Mouse (Mus musculus): Measurements from ENCODE around the gene Dhdds. TPM values are rescaled to one million over a fixed set of nuclear protein-coding genes. Genes with fewer than 3 reads are reported as not detected.

Dhdds gene
- total RNA-seq, 1 experiment, result 20.9 TPM

- Histone ChIP-seq H3K9me3 (ENCODE audit: control insufficient read depth, insufficient read depth, low read depth, low read length) (no peaks in the 10 kb centered on the region), H3K9ac (ENCODE audit: insufficient read depth, low read depth, low read length, poor library complexity, severe bottlenecking) (no peak overlapping the region), H3K27ac (ENCODE audit: insufficient read depth, low read depth, low read length, poor library complexity, severe bottlenecking) (no peak overlapping the region), H3K4me1 (ENCODE audit: control insufficient read depth in 2 of 2, insufficient read depth in 2 of 2, low read length in 2 of 2, poor library complexity in 1 of 2) (0 out of 4 replicates have a peak, but pooled peaks cover 0 to 2% of the 10 kb centered on the region in 2 experiments), H3K36me3 (ENCODE audit: control insufficient read depth, insufficient read depth, low read length, poor library complexity, severe bottlenecking) (no peaks in the 10 kb centered on the region), H3K4me3 (ENCODE audit: insufficient read depth in 1 of 2, low read depth in 1 of 2, low read length in 2 of 2, poor library complexity in 1 of 2, severe bottlenecking in 1 of 2) (no peak overlapping the region)
- TF ChIP-seq HCFC1 (IDR thresholded peaks at IDR 0.05; ENCODE audit: borderline replicate concordance, insufficient read depth, low read length), result no peak
- TF ChIP-seq ZNF384 (IDR thresholded peaks at IDR 0.05; ENCODE audit: low read depth, low read length), result no peak
- no peak for TF ChIP-seq ZC3H11A (IDR thresholded peaks at IDR 0.05; ENCODE audit: borderline replicate concordance, low read depth, low read length)
- TF ChIP-seq CHD2 (IDR thresholded peaks at IDR 0.05; ENCODE audit: low read depth, low read length), result no peak
- no peak for TF ChIP-seq MAFK (IDR thresholded peaks at IDR 0.05; ENCODE audit: insufficient read depth, low read depth, low read length)
- in situ Hi-C loops (cut with MboI; ENCODE audit: low sequenced_read_pairs in 2 of 2, unreplicated experiment in 2 of 2), result no loop called here
- DNase-seq (ENCODE audit: low read depth, low spot score), result no peak
These were observed 68.9 kb downstream of the Dhdds start for GRCm38 (mm10) chr4:133931785-133932184.

GRCm38 (mm10) chr4:133931349-133931748 is 69.4 kb downstream of the Dhdds start:
- Histone ChIP-seq H3K4me1 (ENCODE audit: control insufficient read depth in 2 of 2, insufficient read depth in 2 of 2, low read length in 2 of 2, poor library complexity in 1 of 2) (0 out of 4 replicates have a peak, but pooled peaks cover 0 to 2% of the 10 kb centered on the region in 2 experiments), H3K36me3 (ENCODE audit: control insufficient read depth, insufficient read depth, low read length, poor library complexity, severe bottlenecking) (no peaks in the 10 kb centered on the region), H3K9me3 (ENCODE audit: control insufficient read depth, insufficient read depth, low read depth, low read length) (no peaks in the 10 kb centered on the region), H3K9ac (ENCODE audit: insufficient read depth, low read depth, low read length, poor library complexity, severe bottlenecking) (no peak overlapping the region), H3K27ac (ENCODE audit: insufficient read depth, low read depth, low read length, poor library complexity, severe bottlenecking) (no peak overlapping the region), H3K4me3 (ENCODE audit: insufficient read depth in 1 of 2, low read depth in 1 of 2, low read length in 2 of 2, poor library complexity in 1 of 2, severe bottlenecking in 1 of 2) (no peak overlapping the region)
- peak; percentile 99 for TF ChIP-seq ZNF384 (IDR thresholded peaks at IDR 0.05; ENCODE audit: low read depth, low read length)
- no peak for TF ChIP-seq MAFK (IDR thresholded peaks at IDR 0.05; ENCODE audit: insufficient read depth, low read depth, low read length)
- in situ Hi-C loops (cut with MboI; ENCODE audit: low sequenced_read_pairs in 2 of 2, unreplicated experiment in 2 of 2), result no loop called here
- no peak for DNase-seq (ENCODE audit: low read depth, low spot score)

GRCm38 (mm10) chr4:133929278-133929670 is 71.4 kb downstream of the Dhdds start:
- Histone ChIP-seq H3K4me1 (ENCODE audit: control insufficient read depth in 2 of 2, insufficient read depth in 2 of 2, low read length in 2 of 2, poor library complexity in 1 of 2) (0 out of 4 replicates have a peak, but pooled peaks cover 0 to 2% of the 10 kb centered on the region in 2 experiments), H3K4me3 (ENCODE audit: insufficient read depth in 1 of 2, low read depth in 1 of 2, low read length in 2 of 2, poor library complexity in 1 of 2, severe bottlenecking in 1 of 2) (peak overlapping the region; percentile 7 to 23; a peak in 3 of 4 replicates), H3K9ac (ENCODE audit: insufficient read depth, low read depth, low read length, poor library complexity, severe bottlenecking) (no peak overlapping the region), H3K36me3 (ENCODE audit: control insufficient read depth, insufficient read depth, low read length, poor library complexity, severe bottlenecking) (no peaks in the 10 kb centered on the region), H3K9me3 (ENCODE audit: control insufficient read depth, insufficient read depth, low read depth, low read length) (no peaks in the 10 kb centered on the region), H3K27ac (ENCODE audit: insufficient read depth, low read depth, low read length, poor library complexity, severe bottlenecking) (no peak overlapping the region)
- TF ChIP-seq MAFK (IDR thresholded peaks at IDR 0.05; ENCODE audit: insufficient read depth, low read depth, low read length) (no peak), HCFC1 (IDR thresholded peaks at IDR 0.05; ENCODE audit: borderline replicate concordance, insufficient read depth, low read length) (no peak), ZC3H11A (IDR thresholded peaks at IDR 0.05; ENCODE audit: borderline replicate concordance, low read depth, low read length) (no peak), CHD2 (IDR thresholded peaks at IDR 0.05; ENCODE audit: low read depth, low read length) (no peak)
- in situ Hi-C loops (cut with MboI; ENCODE audit: low sequenced_read_pairs in 2 of 2, unreplicated experiment in 2 of 2), result no loop called here
- DNase-seq (ENCODE audit: low read depth, low spot score), result no peak

GRCm38 (mm10) chr4:133928576-133929277 is 72.0 kb downstream of the Dhdds start:
- Histone ChIP-seq H3K27ac (ENCODE audit: insufficient read depth, low read depth, low read length, poor library complexity, severe bottlenecking) (peak overlapping the region; percentile 8; the same call in 1 of the 2 replicates), H3K36me3 (ENCODE audit: control insufficient read depth, insufficient read depth, low read length, poor library complexity, severe bottlenecking) (no peaks in the 10 kb centered on the region), H3K4me3 (ENCODE audit: insufficient read depth in 1 of 2, low read depth in 1 of 2, low read length in 2 of 2, poor library complexity in 1 of 2, severe bottlenecking in 1 of 2) (peak overlapping the region; percentile 23 to 39), H3K9me3 (ENCODE audit: control insufficient read depth, insufficient read depth, low read depth, low read length) (no peaks in the 10 kb centered on the region), H3K9ac (ENCODE audit: insufficient read depth, low read depth, low read length, poor library complexity, severe bottlenecking) (peak overlapping the region; percentile 36; the same call in 1 of the 2 replicates), H3K4me1 (ENCODE audit: control insufficient read depth in 2 of 2, insufficient read depth in 2 of 2, low read length in 2 of 2, poor library complexity in 1 of 2) (0 out of 4 replicates have a peak, but pooled peaks cover 0 to 2% of the 10 kb centered on the region in 2 experiments)
- TF ChIP-seq CHD2 (IDR thresholded peaks at IDR 0.05; ENCODE audit: low read depth, low read length) (no peak), MAFK (IDR thresholded peaks at IDR 0.05; ENCODE audit: insufficient read depth, low read depth, low read length) (no peak), ZC3H11A (IDR thresholded peaks at IDR 0.05; ENCODE audit: borderline replicate concordance, low read depth, low read length) (no peak), HCFC1 (IDR thresholded peaks at IDR 0.05; ENCODE audit: borderline replicate concordance, insufficient read depth, low read length) (no peak), ZNF384 (IDR thresholded peaks at IDR 0.05; ENCODE audit: low read depth, low read length) (no peak)
- in situ Hi-C loops (cut with MboI; ENCODE audit: low sequenced_read_pairs in 2 of 2, unreplicated experiment in 2 of 2), result no loop called here
- DNase-seq (ENCODE audit: low read depth, low spot score), result no peak

All from ES-E14 (cell line).